Mouse (Mus musculus) left cerebral cortex, adult 9 months (tissue): ENCODE data around the gene Cdx2.
A peak's percentile ranks its signal among the peaks of the same experiment; 100 is the strongest.

ENCODE experiments used
- DNase-seq, 2 experiments: peaks; one replicate each; pipeline ENCODE4 v3.0.0; 2022; ENCODE audit warnings: low spot score in 2 of 2

The Cdx2 gene

GRCm38 (mm10) chr5:147306638-147307397, at the start of gene Cdx2:
Gene Cdx2, minus strand, starts transcription at chr5:147307270.
- no peak for DNase-seq

DNA sequence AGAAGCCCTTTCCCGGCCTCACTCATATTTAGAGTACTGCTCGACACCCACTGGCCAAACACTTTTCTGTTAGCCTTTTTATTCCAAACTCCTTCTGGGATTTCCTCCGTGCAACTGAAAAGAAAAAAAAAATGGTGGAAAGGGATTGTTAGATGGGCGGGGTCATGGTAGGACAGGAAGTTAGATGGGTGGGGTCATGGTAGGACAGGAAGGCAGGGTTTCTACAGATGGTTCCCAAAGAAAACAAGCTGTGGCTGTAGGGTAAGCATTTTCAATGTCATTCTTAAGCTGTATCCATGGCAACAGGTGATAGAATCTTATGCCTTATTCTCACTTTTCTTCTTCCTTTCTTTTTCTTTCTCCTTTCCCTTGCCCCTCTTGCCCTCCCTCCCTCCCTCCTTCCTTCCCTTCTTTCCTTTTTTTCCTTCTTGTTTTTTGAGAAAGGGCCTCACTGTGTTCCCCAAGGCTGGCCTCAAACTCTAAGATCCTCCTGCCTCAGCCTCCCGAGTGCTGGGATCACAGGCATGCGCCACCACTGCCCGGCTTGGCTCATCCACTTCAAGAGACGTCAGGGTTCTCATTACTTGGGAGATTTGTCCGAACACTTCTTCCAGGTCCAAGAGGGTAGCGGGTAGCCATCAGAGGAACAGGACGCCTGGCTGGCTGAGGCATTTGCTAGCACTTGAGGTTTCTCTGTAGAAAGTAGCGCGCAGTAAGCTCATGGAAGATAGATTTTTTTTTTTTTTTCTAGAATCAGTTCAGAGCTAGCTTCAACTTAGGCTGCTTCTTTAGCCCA, 49.4 kb upstream of the Cdx2 start:
- no peak for DNase-seq

DNA sequence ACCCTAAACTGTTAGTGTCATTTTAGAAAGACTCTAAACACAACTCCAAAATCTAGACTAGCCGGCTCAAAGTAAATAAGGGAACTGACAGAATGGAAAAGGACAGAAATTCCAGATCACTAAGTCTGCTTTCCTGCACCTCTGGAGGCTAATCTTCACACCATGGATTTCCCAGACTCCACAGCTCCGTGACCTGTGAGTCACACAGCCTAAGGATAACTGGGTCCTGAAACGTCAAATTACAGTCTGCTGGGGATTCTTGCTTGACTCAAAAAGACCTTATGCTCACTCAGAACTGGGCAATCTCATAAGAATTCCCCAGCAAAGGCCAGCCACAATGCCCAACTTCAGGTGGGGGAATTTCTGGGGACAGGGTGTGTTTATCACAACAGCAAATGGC, 48.7 kb upstream of the Cdx2 start:
- no peak for DNase-seq

DNA sequence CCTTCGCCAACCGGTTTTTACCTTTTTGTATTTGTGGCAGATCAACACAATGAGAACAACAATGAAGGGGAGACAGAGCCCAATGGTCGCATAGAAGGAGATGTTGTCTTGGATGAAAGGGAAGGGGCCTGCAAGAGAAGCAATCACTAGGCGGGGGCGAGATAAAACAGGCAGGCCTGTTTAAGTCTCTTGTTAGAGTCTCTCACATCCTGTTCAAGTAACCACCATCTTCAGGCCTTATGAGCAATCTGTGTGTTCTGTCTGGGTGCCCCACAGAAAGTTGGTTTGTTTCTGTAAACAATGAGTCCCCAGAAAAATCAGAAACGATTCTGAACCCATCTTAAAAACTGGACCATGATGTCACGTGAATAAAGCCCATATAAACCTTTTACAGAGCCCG, 47.9 kb upstream of the Cdx2 start:
- no peak for DNase-seq

GRCm38 (mm10) chr5:147354161-147354780, 47.2 kb upstream of the Cdx2 start:
- peak in 1 of 2 experiments; percentile 68 for DNase-seq

DNA sequence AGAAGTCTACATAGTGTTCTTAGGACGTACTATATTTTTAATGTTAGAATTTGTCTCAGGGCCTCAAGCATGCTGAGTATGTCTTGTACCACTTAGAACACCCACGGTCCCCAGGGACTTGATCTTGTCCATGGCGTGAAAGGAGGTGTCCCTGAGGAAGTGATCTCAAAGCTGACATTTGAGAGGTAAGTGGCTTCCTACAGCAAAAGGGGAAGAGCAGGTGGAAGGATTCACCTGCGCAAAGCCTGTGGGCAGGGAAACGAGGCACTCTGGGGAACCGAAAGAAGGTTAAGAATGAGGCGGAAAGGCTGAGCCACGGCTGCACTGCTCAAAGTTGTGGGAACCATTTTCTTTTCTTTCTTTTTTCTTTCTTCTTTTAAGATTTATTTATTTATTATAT, 44.9 kb upstream of the Cdx2 start:
- no peak for DNase-seq

DNA sequence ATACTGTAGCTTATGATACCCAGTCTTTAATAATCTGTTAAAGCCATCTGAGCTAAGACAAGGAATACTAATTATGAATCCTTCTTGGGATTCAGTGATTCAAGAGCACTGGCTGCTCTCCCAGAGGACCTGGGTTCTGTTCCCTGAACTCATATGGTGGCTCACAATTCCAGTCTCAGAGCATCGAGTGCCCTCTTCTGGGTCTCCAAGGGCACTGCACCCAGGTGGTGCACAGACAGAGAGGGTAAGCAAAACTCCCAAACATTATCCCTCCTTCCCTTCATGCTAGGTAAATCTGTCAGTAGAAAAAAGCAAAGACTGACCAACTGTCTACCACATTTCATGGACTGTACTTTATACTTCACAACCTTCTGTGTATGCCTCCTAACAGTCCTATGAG, 38.9 kb upstream of the Cdx2 start:
- no peak for DNase-seq

- no peak for DNase-seq
Observed at GRCm38 (mm10) chr5:147343904-147344303, 36.8 kb upstream of the Cdx2 start.

DNA sequence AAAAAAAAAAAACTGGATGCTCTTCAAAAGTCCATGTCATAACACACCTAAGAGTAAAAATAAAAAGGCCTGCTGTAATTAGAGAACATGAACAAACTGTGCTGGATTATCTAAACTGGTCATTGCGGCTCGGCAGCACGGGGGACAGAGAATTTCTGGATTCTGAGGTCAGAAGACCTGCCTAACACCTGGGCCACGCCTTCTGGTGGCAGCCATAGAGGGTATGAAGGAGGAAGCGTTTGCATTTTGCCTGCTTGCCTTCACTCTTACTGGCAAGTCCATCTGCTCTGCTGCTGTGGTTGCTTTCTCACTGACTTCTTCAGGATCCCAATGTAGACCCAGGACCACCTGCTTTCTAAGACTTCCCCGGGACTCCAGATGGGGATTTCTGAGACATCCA, 35.8 kb upstream of the Cdx2 start:
- DNase-seq, result no peak

DNA sequence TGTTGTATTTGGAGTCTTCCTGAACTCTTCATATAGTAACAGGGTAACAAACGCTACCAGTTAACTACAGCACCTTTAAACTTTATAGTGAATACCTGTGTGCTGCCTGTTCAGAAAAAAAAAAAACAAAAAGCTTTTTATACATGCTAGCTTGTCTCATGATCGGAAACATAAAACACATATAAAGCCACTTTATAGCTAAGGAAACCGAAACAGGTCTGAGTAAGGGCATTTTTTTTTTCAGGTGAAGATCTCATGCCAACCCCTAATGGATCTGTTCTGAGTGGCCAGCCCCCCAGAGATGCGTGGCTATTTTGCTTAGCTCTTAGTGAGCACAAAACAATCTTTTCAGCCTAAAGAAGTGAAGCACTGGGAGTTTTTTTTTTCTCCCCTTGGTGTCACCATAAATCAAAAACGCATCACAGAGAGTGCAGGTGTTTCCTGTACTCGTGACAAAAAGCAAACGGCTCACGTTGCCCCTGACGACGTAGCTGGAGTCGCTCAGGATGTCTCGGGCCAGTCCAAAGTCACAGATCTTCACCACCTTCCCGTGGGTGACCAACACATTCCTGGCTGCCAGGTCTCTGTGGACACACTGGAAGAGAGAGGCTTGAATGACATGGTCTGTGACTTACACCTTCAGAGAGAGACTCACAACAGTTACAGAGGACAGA, 33.8 kb upstream of the Cdx2 start:
- DNase-seq, result no peak

- DNase-seq, result no peak
Observed at GRCm38 (mm10) chr5:147339560-147339959, 32.5 kb upstream of the Cdx2 start.

GRCm38 (mm10) chr5:147338967-147339366, 31.9 kb upstream of the Cdx2 start:
- no peak for DNase-seq

DNA sequence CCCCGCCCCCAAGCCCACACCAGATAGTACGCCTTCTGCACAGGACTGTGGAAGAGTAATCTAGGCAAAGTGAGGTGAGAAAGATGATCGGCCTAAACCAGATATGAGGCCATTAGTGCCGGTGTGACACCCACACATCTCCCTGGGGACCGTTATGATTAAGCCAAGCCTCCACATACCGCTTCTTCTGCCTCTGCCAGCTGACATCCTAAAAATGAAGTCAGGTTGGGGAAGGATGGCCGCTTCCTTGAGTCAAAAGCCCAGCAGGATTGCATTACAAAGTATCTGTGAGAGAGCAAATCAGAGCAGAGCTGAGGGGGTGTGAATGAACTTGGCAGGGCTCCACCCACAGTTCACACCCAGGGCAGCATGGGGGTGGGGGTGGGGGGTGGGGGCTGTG, 25.6 kb upstream of the Cdx2 start:
- DNase-seq, result no peak

GRCm38 (mm10) chr5:147331547-147331946, 24.5 kb upstream of the Cdx2 start:
- DNase-seq, result peak in 1 of 2 experiments; percentile 42

DNA sequence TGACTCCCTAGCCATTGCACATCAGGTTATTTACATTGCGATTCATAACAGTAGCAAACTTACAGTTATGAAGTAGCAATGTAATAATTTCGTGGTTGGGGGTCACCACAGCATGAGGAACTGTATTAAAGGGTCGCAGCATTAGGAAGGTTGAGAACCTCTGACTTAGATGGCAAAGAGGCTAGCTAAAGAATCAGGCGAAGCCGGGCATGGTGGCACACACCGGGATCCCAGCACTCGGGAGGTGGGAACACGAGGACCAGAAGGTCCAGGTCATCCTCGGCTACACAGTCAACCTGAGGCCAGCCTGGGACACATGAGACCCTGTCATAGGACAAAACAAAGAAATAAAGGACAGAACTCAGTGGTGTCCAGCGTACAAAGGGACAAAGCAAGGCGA, 22.9 kb upstream of the Cdx2 start:
- no peak for DNase-seq

DNA sequence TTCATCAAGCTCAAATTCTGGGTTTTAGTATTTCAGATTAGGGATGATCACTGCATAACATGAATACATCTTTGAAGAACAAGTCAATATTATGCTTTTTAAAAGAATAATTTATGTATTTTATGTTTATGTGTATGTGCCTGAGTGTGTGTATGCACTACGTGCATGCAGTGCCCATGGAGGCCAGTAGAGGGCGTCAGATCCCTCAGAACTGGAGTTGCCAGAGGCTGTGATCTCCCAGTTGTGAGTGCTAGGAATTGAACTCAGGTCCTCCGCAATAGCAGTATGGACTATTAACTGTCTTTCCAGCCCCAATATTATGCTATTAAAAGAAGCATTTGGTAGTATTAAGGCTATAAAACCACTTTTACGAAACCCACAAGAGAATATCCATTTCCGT, 20.6 kb upstream of the Cdx2 start:
- DNase-seq, result no peak

DNA sequence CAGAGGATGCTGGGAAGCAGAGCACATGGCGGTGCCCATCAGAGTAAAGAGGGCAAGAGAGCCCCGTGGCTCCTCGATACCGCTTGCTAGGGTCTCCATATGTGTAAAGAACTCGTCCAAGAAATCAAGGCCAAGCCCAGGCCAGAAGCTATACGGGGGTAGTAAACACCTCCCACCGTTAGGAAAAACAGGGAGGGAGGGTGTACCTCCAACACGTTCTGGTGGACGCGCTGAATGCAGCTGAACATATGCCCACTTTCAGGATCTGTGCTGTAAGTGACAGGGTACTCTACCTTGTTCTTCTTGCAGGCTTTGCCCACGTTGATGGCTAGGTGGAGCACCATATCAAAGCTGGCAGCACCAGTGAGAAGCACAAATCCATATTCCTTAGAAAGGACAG, 18.9 kb upstream of the Cdx2 start:
- DNase-seq, result no peak

DNA sequence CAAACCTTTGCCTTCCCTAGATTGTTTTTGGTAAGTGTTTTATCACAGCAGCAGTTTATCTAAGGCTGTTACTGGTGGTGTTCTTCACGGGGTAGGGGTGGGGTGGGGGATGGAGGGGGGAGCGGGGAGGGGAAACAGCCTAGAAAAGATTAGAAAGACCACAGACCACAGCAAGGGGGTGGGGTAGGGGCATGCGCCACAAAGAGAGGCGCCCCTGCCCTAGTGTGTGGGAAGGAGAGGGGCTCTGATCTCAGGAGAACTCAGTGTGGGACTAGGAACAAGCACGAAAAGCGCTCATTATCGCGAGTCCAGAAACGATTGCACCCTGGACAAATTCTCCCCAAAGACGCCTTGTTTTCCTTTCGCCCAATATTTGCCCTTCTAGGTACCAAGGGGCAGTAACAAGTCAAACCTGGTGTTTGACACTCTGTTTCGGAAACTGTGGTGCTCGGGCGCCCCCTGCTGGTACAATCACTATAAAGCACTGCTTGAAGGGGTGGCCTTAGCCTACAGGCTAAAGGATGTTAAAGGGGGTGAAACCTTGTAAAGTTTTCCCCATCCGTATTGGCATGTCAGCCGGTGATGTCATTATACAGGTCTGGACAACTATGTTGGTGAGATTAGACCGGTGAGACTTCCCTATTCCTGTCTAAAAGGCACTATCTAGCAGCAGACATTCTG, 16.3 kb upstream of the Cdx2 start:
- DNase-seq, result peak in 1 of 2 experiments; percentile 50

- DNase-seq, result no peak
Observed at GRCm38 (mm10) chr5:147322183-147322582, 15.1 kb upstream of the Cdx2 start, which contains the start of gene Urad. Gene Urad, minus strand, starts transcription at chr5:147322440.

- DNase-seq, result peak in 1 of 2 experiments; percentile 26
Observed at GRCm38 (mm10) chr5:147319653-147320052, 12.6 kb upstream of the Cdx2 start.

DNA sequence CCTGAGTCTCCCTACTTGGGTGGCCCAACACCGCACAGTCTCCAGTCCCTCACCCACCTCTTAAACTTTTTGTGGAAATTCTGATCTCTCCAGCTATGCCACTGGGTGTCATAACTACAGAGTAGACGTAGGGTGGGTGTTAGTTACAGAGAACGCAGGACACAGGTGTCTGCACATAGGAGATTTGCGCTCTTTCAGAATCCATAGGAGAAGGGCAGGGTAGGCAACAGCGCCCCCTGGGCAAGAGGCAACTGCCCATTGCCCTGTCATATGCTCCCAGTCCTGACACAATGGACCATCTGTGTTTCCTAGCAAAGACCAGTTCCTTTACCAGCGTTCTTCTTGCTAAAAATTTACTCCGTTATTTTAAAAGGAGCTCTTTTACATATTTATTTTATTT, 10.9 kb upstream of the Cdx2 start:
- no peak for DNase-seq

DNA sequence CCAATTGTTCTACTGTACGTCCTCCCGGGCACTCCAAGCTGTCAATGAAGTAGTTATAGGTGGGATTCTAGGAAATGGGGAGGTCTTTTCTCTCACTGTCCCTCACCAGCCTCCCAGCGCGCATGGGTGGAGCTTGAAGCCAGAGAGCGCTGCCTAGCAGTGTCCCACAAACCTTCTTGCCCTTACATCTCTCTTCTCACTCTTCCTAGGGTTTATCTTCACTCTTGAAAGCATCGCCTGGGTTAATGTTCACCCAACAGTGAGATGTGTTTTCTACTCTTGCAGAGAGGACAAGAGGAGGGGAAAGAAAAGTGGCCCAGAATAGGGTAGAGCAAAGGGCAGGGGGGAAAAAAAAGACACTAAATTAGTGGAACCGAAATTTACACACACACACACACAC, 10.3 kb upstream of the Cdx2 start:
- DNase-seq, result no peak
